Mouse (Mus musculus): Measurements from ENCODE around the gene Tbx19.

Gene Tbx19

GRCm38 (mm10) chr1:165184178-165184577, 23.6 kb upstream of the Tbx19 start:
- DNase-seq, result no peak

- no peak for DNase-seq
Observed at GRCm38 (mm10) chr1:165183400-165183799, 22.8 kb upstream of the Tbx19 start.

DNA sequence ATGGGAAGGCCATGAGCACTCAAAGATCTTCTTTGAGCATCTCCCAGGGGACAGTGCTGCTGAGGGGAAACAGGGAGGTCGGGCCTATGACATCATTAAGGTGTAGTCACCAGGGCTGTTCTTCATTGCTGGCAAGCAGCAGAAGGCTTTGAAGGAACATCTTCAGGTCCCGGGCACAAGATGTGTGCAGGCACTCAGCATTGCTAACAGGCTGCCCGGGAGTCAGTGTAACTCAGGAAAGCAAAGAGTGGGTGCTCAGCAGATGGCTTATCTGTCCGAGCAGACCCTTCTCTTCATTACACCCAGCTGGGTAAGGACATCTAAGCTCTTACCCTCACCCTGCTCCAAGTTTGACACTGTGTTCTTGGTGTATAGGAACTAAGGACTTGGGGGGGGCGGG, 18.7 kb upstream of the Tbx19 start:
- DNase-seq, result no peak

DNA sequence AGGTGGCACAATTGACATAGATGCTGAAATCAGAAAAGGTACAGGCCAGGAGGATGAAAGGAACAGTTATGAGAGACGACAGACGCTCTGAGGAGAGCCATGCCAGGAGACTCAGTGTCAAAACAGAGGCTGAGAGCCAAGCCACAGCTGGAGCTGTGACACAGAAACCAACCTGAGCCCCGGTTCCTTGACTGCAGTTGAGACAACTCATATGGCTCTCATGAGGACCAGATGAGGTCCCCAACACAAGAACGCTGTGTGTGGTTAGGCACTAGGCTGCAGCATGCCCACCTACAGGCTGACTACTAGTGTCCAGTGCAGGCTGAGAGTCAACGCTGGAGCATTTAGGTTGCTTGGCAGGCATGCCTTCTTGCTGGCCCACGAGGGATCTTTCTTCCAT, 17.5 kb upstream of the Tbx19 start:
- no peak for DNase-seq

- DNase-seq, result no peak
Observed at GRCm38 (mm10) chr1:165174059-165174616, 13.6 kb upstream of the Tbx19 start.

GRCm38 (mm10) chr1:165171277-165171676, 10.7 kb upstream of the Tbx19 start:
- no peak for DNase-seq

DNA sequence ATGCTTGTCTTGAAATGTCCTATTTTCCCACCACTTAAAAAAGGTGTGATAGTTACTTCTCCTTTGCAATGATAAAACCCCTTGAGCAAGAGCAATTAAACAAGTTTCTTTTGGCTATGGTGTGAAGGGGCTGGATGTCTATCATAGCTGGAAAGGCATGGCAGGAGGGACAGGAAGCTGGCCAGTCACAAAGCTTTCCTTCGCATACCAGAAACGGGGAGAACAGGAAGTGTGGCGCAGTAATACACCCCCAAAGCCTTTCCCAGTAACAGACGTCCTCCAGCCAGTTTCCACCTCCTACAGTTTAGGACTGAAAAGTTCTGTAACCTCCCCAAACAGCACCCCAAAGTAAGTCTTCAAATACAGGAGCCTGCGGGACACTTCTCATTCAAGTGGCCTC, 9.6 kb upstream of the Tbx19 start:
- DNase-seq, result no peak

- DNase-seq, result no peak
Observed at GRCm38 (mm10) chr1:165169462-165169861, 8.9 kb upstream of the Tbx19 start.

DNA sequence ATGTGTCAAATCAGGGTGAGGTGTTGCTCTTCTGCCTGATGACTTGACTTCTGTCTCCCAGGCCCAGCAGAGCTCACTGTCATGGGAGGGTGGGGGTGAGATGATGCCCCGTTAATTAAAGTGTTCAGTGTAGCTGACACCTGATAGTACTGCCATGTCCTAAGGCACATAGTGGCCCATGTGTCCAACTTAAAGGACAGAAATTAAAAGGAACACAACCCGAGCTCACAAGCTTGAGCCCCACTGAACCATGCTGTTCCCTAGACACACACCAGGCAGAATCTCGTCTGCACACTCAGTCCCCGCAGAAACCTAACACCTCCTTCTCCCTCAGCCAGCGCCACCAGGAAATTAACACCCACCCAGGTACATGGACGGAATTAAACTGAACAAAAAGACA, 4.3 kb upstream of the Tbx19 start:
- no peak for DNase-seq

GRCm38 (mm10) chr1:165158841-165159240, 1.7 kb downstream of the Tbx19 start:
- no peak for DNase-seq

- DNase-seq, result no peak
Observed at GRCm38 (mm10) chr1:165154162-165154561, 6.4 kb downstream of the Tbx19 start.

- no peak for DNase-seq
Observed at GRCm38 (mm10) chr1:165151216-165151615, 9.4 kb downstream of the Tbx19 start.

GRCm38 (mm10) chr1:165142343-165142916, 18.1 kb downstream of the Tbx19 start:
- peak in 1 of 2 experiments; percentile 17 for DNase-seq

DNA sequence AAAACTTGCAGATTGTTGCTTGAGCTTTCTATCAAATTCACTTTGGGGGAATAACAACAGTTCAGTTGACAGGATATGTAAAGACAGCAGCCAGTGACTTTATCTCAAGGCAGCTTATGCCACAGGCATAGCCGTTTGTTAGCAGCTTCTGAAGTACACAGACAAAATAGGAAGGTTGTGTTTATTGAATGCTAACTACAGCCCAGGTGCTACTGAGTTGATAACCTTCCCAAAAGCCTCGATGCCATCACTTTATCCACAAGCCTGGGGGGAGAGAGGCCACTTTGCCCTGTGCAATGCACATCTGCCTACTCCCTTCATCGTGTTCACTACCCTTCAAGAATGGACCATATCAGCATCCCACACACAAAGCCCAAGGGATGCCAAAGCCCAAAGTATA, 20.3 kb downstream of the Tbx19 start:
- DNase-seq, result no peak

DNA sequence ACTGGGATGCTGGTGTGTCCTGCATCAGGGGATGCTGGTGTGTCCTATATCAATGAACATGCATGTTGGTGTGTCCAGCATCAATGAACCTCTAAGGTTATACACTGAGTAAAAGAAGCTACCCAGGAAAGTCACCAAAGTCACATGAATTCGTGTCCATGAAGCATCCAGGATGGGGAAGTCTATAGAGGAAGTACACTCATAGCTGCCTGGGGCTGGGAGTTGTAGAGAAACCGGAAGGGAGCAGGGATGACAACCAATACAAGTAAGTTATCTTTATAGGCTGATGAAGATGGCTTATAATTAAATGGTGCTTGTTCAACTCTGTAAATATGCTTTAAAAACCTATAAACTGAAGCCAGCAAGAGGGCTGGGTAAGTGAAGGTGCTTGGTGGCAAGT, 26.7 kb downstream of the Tbx19 start:
- no peak for DNase-seq

DNA sequence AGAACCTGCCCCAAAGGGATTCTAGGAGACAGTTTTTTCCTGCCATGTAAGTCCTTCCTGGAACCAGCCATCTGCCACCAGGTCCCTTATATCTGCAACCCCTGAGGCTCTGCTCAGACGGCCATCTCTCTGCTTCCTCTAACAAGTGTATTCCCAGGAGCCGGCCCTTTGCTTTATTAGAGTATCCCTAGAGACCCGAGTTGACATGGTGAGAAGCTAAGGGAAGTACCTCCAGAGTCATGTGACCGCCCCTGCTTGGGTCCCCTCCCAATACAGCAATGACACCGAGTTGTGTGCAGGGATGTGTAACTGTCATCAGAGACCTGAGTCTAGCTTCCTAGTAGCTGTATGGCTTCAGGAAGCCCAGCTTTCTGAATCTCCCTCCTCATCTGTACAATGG, 27.3 kb downstream of the Tbx19 start:
- DNase-seq, result no peak

- peak; percentile 80 to 82 for DNase-seq
Observed at GRCm38 (mm10) chr1:165132187-165132877, 28.2 kb downstream of the Tbx19 start.

DNA sequence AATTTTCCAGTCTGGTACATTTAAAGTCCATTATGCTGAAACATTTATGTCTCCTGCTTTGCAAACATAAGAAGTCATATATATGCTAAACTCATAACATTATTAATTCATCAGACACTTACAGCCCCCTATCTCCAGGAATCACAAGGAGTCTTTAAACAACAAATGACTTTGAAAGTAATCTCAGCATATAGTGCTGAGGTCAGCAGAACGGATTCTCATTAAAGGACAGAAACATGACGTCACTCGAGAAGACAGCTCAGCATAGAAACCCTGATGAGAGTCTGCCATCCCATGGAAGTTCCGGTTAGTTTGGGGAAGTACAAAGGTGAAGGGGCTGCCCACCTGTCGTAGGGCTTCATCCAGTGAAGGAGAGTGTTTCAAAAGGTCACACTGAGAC, 31.0 kb downstream of the Tbx19 start:
- DNase-seq, result no peak

GRCm38 (mm10) chr1:165121096-165121495, 39.5 kb downstream of the Tbx19 start:
- no peak for DNase-seq

- DNase-seq, result peak; percentile 94
Observed at GRCm38 (mm10) chr1:165120349-165120898, 40.1 kb downstream of the Tbx19 start.

- peak; percentile 23 to 50 for DNase-seq
Observed at GRCm38 (mm10) chr1:165119760-165120159, 40.8 kb downstream of the Tbx19 start.

- peak in 1 of 2 experiments; percentile 18 for DNase-seq
Observed at GRCm38 (mm10) chr1:165119011-165119726, 41.4 kb downstream of the Tbx19 start.

- peak; percentile 48 to 55 for DNase-seq
Observed at GRCm38 (mm10) chr1:165114460-165115175, 46.0 kb downstream of the Tbx19 start.
